Mouse (Mus musculus): ENCODE results near the gene Phkg2. TPM values are rescaled to one million over a fixed set of nuclear protein-coding genes. Genes with fewer than 3 reads are reported as not detected.

The Phkg2 gene
- 65.2 and 65.7 TPM in 2 replicates for polyA plus RNA-seq (2015; fragmentation: Nextera tagmentation; extraction: Ambion mirVana)

GRCm38 (mm10) chr7:127572895-127573471, at the start of gene Phkg2:
Gene Phkg2 (plus strand): TSS chr7:127573340.
- Histone ChIP-seq H3K36me3 (ENCODE audit: control insufficient read depth, insufficient read depth) (no peaks in the 10 kb centered on the region), H3K4me2 (ENCODE audit: low read length) (peak within 1 kb of the TSS; percentile 89), H3K27ac (ENCODE audit: low read length) (peak within 1 kb of the TSS; percentile 63), H3K4me1 (replicated peaks; ENCODE audit: control insufficient read depth, insufficient read depth, low read length) (peaks cover 22% of the 10 kb centered on the region), H3K27me3 (replicated peaks; ENCODE audit: control insufficient read depth, insufficient read depth, low read length) (no peaks in the 10 kb centered on the region), H3K4me3 (replicated peaks; ENCODE audit: low read length) (peak within 1 kb of the TSS; percentile 66), H3K9me3 (ENCODE audit: control insufficient read depth, low read length) (no peaks in the 10 kb centered on the region), H3K9ac (replicated peaks; ENCODE audit: low read depth, low read length) (peak within 1 kb of the TSS; percentile 73)
- WGBS, result under 1% methylated on average over 17 of the region's 17 CpGs
- peak; percentile 99 for ATAC-seq

GRCm38 (mm10) chr7:127541671-127542070, 31.5 kb upstream of the Phkg2 start:
- no peak overlapping the region for H3K27ac ChIP-seq (ENCODE audit: low read length)
- H3K4me2 ChIP-seq (ENCODE audit: low read length), result no peak overlapping the region
- no peaks in the 10 kb centered on the region for H3K4me1 ChIP-seq (replicated peaks; ENCODE audit: control insufficient read depth, insufficient read depth, low read length)
- no peak for ATAC-seq
- 83% methylated on average over 3 of the region's 3 CpGs for WGBS
- no peak overlapping the region for H3K9ac ChIP-seq (replicated peaks; ENCODE audit: low read depth, low read length)
- no peaks in the 10 kb centered on the region for H3K27me3 ChIP-seq (replicated peaks; ENCODE audit: control insufficient read depth, insufficient read depth, low read length)
- no peak overlapping the region for H3K4me3 ChIP-seq (replicated peaks; ENCODE audit: low read length)
- no peaks in the 10 kb centered on the region for H3K9me3 ChIP-seq (ENCODE audit: control insufficient read depth, low read length)
- H3K36me3 ChIP-seq (ENCODE audit: control insufficient read depth, insufficient read depth), result peaks cover 71% of the 10 kb centered on the region

- H3K27ac ChIP-seq (ENCODE audit: low read length), result no peak overlapping the region
- no peaks in the 10 kb centered on the region for H3K4me1 ChIP-seq (replicated peaks; ENCODE audit: control insufficient read depth, insufficient read depth, low read length)
- H3K4me3 ChIP-seq (replicated peaks; ENCODE audit: low read length), result no peak overlapping the region
- no peak overlapping the region for H3K9ac ChIP-seq (replicated peaks; ENCODE audit: low read depth, low read length)
- WGBS, result 71% methylated on average over 15 of the region's 15 CpGs
- no peak overlapping the region for H3K4me2 ChIP-seq (ENCODE audit: low read length)
- peaks cover 39% of the 10 kb centered on the region for H3K36me3 ChIP-seq (ENCODE audit: control insufficient read depth, insufficient read depth)
- no peaks in the 10 kb centered on the region for H3K27me3 ChIP-seq (replicated peaks; ENCODE audit: control insufficient read depth, insufficient read depth, low read length)
- no peak for ATAC-seq
- H3K9me3 ChIP-seq (ENCODE audit: control insufficient read depth, low read length), result no peaks in the 10 kb centered on the region
Measured at GRCm38 (mm10) chr7:127549116-127549835, 23.9 kb upstream of the Phkg2 start.

- Histone ChIP-seq H3K36me3 (ENCODE audit: control insufficient read depth, insufficient read depth) (peaks cover 42% of the 10 kb centered on the region), H3K27me3 (replicated peaks; ENCODE audit: control insufficient read depth, insufficient read depth, low read length) (no peaks in the 10 kb centered on the region), H3K4me3 (replicated peaks; ENCODE audit: low read length) (no peak overlapping the region), H3K9me3 (ENCODE audit: control insufficient read depth, low read length) (no peaks in the 10 kb centered on the region), H3K27ac (ENCODE audit: low read length) (no peak overlapping the region), H3K4me2 (ENCODE audit: low read length) (no peak overlapping the region), H3K9ac (replicated peaks; ENCODE audit: low read depth, low read length) (no peak overlapping the region), H3K4me1 (replicated peaks; ENCODE audit: control insufficient read depth, insufficient read depth, low read length) (no peaks in the 10 kb centered on the region)
- 96% methylated on average over 8 of the region's 8 CpGs for WGBS
- no peak for ATAC-seq
Measured at GRCm38 (mm10) chr7:127551558-127551957, 21.6 kb upstream of the Phkg2 start.

GRCm38 (mm10) chr7:127560580-127560979, 12.6 kb upstream of the Phkg2 start:
- no peak for ATAC-seq
- H3K36me3 ChIP-seq (ENCODE audit: control insufficient read depth, insufficient read depth), result peaks cover 43% of the 10 kb centered on the region

GRCm38 (mm10) chr7:127561340-127561858, 11.7 kb upstream of the Phkg2 start, which contains the start of gene Tmem265:
Gene Tmem265 (plus strand): TSS chr7:127561390.
- WGBS, result 93% methylated on average over 5 of the region's 5 CpGs
- no peak for ATAC-seq
- no peak within 1 kb of the TSS for H3K27ac ChIP-seq (ENCODE audit: low read length)

More at GRCm38 (mm10) chr7:127560580-127560979, 12.6 kb upstream of the Phkg2 start:
- Histone ChIP-seq H3K9ac (replicated peaks; ENCODE audit: low read depth, low read length) (no peak overlapping the region), H3K4me2 (ENCODE audit: low read length) (no peak overlapping the region), H3K9me3 (ENCODE audit: control insufficient read depth, low read length) (no peaks in the 10 kb centered on the region), H3K4me3 (replicated peaks; ENCODE audit: low read length) (no peak overlapping the region), H3K27me3 (replicated peaks; ENCODE audit: control insufficient read depth, insufficient read depth, low read length) (no peaks in the 10 kb centered on the region), H3K27ac (ENCODE audit: low read length) (no peak overlapping the region), H3K4me1 (replicated peaks; ENCODE audit: control insufficient read depth, insufficient read depth, low read length) (no peaks in the 10 kb centered on the region)
- WGBS, result 92% methylated on average over 11 of the region's 11 CpGs

GRCm38 (mm10) chr7:127564381-127565150, 8.6 kb upstream of the Phkg2 start:
- no peaks in the 10 kb centered on the region for H3K4me1 ChIP-seq (replicated peaks; ENCODE audit: control insufficient read depth, insufficient read depth, low read length)
- H3K9ac ChIP-seq (replicated peaks; ENCODE audit: low read depth, low read length), result no peak overlapping the region
- no peak overlapping the region for H3K4me2 ChIP-seq (ENCODE audit: low read length)
- ATAC-seq, result no peak
- H3K27ac ChIP-seq (ENCODE audit: low read length), result no peak overlapping the region
- 71% methylated on average over 6 of the region's 6 CpGs for WGBS
- peaks cover 14% of the 10 kb centered on the region for H3K36me3 ChIP-seq (ENCODE audit: control insufficient read depth, insufficient read depth)
- no peaks in the 10 kb centered on the region for H3K9me3 ChIP-seq (ENCODE audit: control insufficient read depth, low read length)
- no peak overlapping the region for H3K4me3 ChIP-seq (replicated peaks; ENCODE audit: low read length)
- H3K27me3 ChIP-seq (replicated peaks; ENCODE audit: control insufficient read depth, insufficient read depth, low read length), result no peaks in the 10 kb centered on the region

More at GRCm38 (mm10) chr7:127561340-127561858, 11.7 kb upstream of the Phkg2 start, which contains the start of gene Tmem265:
- Histone ChIP-seq H3K9me3 (ENCODE audit: control insufficient read depth, low read length) (no peaks in the 10 kb centered on the region), H3K9ac (replicated peaks; ENCODE audit: low read depth, low read length) (no peak within 1 kb of the TSS), H3K4me2 (ENCODE audit: low read length) (no peak within 1 kb of the TSS), H3K27me3 (replicated peaks; ENCODE audit: control insufficient read depth, insufficient read depth, low read length) (no peaks in the 10 kb centered on the region), H3K4me1 (replicated peaks; ENCODE audit: control insufficient read depth, insufficient read depth, low read length) (no peaks in the 10 kb centered on the region), H3K36me3 (ENCODE audit: control insufficient read depth, insufficient read depth) (peaks cover 37% of the 10 kb centered on the region), H3K4me3 (replicated peaks; ENCODE audit: low read length) (no peak within 1 kb of the TSS)

- H3K27ac ChIP-seq (ENCODE audit: low read length), result 0 out of 2 replicates have a peak overlapping the region, but pooled peaks have one; percentile 5
- peak overlapping the region; percentile 73 for H3K9ac ChIP-seq (replicated peaks; ENCODE audit: low read depth, low read length)
- H3K27me3 ChIP-seq (replicated peaks; ENCODE audit: control insufficient read depth, insufficient read depth, low read length), result no peaks in the 10 kb centered on the region
- H3K36me3 ChIP-seq (ENCODE audit: control insufficient read depth, insufficient read depth), result no peaks in the 10 kb centered on the region
- 1% methylated on average over 24 of the region's 28 CpGs for WGBS
- no peaks in the 10 kb centered on the region for H3K9me3 ChIP-seq (ENCODE audit: control insufficient read depth, low read length)
- peaks cover 22% of the 10 kb centered on the region for H3K4me1 ChIP-seq (replicated peaks; ENCODE audit: control insufficient read depth, insufficient read depth, low read length)
- ATAC-seq, result peak; percentile 69
- peak overlapping the region; percentile 66 for H3K4me3 ChIP-seq (replicated peaks; ENCODE audit: low read length)
- H3K4me2 ChIP-seq (ENCODE audit: low read length), result peak overlapping the region; percentile 89
Measured at GRCm38 (mm10) chr7:127573503-127574008, 416 bp downstream of the Phkg2 start.

GRCm38 (mm10) chr7:127574115-127574514, 975 bp downstream of the Phkg2 start:
- no peaks in the 10 kb centered on the region for H3K36me3 ChIP-seq (ENCODE audit: control insufficient read depth, insufficient read depth)
- peak overlapping the region; percentile 73 for H3K9ac ChIP-seq (replicated peaks; ENCODE audit: low read depth, low read length)
- no peaks in the 10 kb centered on the region for H3K27me3 ChIP-seq (replicated peaks; ENCODE audit: control insufficient read depth, insufficient read depth, low read length)
- H3K27ac ChIP-seq (ENCODE audit: low read length), result no peak overlapping the region
- H3K4me2 ChIP-seq (ENCODE audit: low read length), result peak overlapping the region; percentile 89
- no peaks in the 10 kb centered on the region for H3K9me3 ChIP-seq (ENCODE audit: control insufficient read depth, low read length)
- 17% methylated on average over 7 of the region's 7 CpGs for whole genome bisulfite sequencing
- ATAC-seq, result no peak
- peak overlapping the region; percentile 66 for H3K4me3 ChIP-seq (replicated peaks; ENCODE audit: low read length)
- peaks cover 22% of the 10 kb centered on the region for H3K4me1 ChIP-seq (replicated peaks; ENCODE audit: control insufficient read depth, insufficient read depth, low read length)

Measured in forebrain, embryonic 16.5 days (tissue).